Mouse (Mus musculus): ENCODE results near the gene Ccdc149. TPM values are rescaled to one million over a fixed set of nuclear protein-coding genes. Genes with fewer than 3 reads are reported as not detected.

Gene Ccdc149
- total and polyA plus RNA-seq, 3 experiments: not detected

GRCm38 (mm10) chr5:52354441-52354840 lies 116.9 kb downstream of the Ccdc149 start:
- Histone ChIP-seq H3K36me3 (ENCODE audit: control insufficient read depth in 1 of 2, insufficient read depth in 2 of 2, low read length in 2 of 2) (no peaks in the 10 kb centered on the region), H3K27ac (ENCODE audit: control insufficient read depth, low read depth, low read length) (no peak overlapping the region), H3K9ac (ENCODE audit: control insufficient read depth, low read depth, low read length, poor library complexity, severe bottlenecking) (no peak overlapping the region), H3K27me3 (ENCODE audit: control insufficient read depth in 1 of 2, insufficient read depth in 2 of 2, low read length in 2 of 2) (no peaks in the 10 kb centered on the region), H3K9me3 (replicated peaks; ENCODE audit: insufficient read depth, low read length) (no peaks in the 10 kb centered on the region), H3K4me3 (ENCODE audit: control insufficient read depth in 1 of 2, insufficient read depth in 1 of 2, low read depth in 2 of 2, low read length in 2 of 2) (no peak overlapping the region), H3K4me1 (ENCODE audit: control insufficient read depth in 1 of 2, insufficient read depth in 2 of 2, low read length in 2 of 2) (no peaks in the 10 kb centered on the region), H3K79me2 (ENCODE audit: control insufficient read depth, insufficient read depth, low read length, poor library complexity) (no peaks in the 10 kb centered on the region)
- TF ChIP-seq GATA1 (IDR thresholded peaks at IDR 0.05; ENCODE audit: low read depth, low read length) (no peak), NRF1 (IDR thresholded peaks at IDR 0.05; ENCODE audit: insufficient read depth, low read depth, low read length, poor library complexity, severe bottlenecking) (no peak), E2F4 (IDR thresholded peaks at IDR 0.05; ENCODE audit: borderline replicate concordance, low read depth, low read length) (no peak)
- no peak for DNase-seq (ENCODE audit: low read depth, low spot score)

- no peaks in the 10 kb centered on the region for H3K36me3 ChIP-seq (ENCODE audit: control insufficient read depth in 1 of 2, insufficient read depth in 2 of 2, low read length in 2 of 2)
- H3K79me2 ChIP-seq (ENCODE audit: control insufficient read depth, insufficient read depth, low read length, poor library complexity): no peaks in the 10 kb centered on the region
- H3K9ac ChIP-seq (ENCODE audit: control insufficient read depth, low read depth, low read length, poor library complexity, severe bottlenecking): no peak overlapping the region
- no peaks in the 10 kb centered on the region for H3K9me3 ChIP-seq (replicated peaks; ENCODE audit: insufficient read depth, low read length)
- H3K27me3 ChIP-seq (ENCODE audit: control insufficient read depth in 1 of 2, insufficient read depth in 2 of 2, low read length in 2 of 2): no peaks in the 10 kb centered on the region
- no peaks in the 10 kb centered on the region for H3K4me1 ChIP-seq (ENCODE audit: control insufficient read depth in 1 of 2, insufficient read depth in 2 of 2, low read length in 2 of 2)
- H3K4me3 ChIP-seq (ENCODE audit: control insufficient read depth in 1 of 2, insufficient read depth in 1 of 2, low read depth in 2 of 2, low read length in 2 of 2): no peak overlapping the region
- DNase-seq (ENCODE audit: low read depth, low spot score): no peak
- H3K27ac ChIP-seq (ENCODE audit: control insufficient read depth, low read depth, low read length): no peak overlapping the region
- TF ChIP-seq POLR2AphosphoS5 (IDR thresholded peaks at IDR 0.05; ENCODE audit: borderline replicate concordance, low read depth, low read length): no peak
- TF ChIP-seq MAFK (IDR thresholded peaks at IDR 0.05; ENCODE audit: borderline replicate concordance, low read depth, low read length): no peak
- TF ChIP-seq MAX (IDR thresholded peaks at IDR 0.05; ENCODE audit: low read length): no peak
- TF ChIP-seq MAZ (IDR thresholded peaks at IDR 0.05; ENCODE audit: low read depth, low read length): no peak
- TF ChIP-seq TBP (IDR thresholded peaks at IDR 0.05; ENCODE audit: low read depth, low read length): no peak
- no peak for TF ChIP-seq UBTF (IDR thresholded peaks at IDR 0.05; ENCODE audit: borderline replicate concordance, insufficient read depth, low read depth, low read length)
- TF ChIP-seq CTCF (IDR thresholded peaks at IDR 0.05 in 2 of 3, conservative IDR thresholded peaks at IDR 0.05 in 1 of 3; ENCODE audit: control insufficient read depth in 1 of 3, insufficient read depth in 1 of 3, low read depth in 2 of 3, low read length in 3 of 3, poor library complexity in 1 of 3, severe bottlenecking in 1 of 3): no peak
- TF ChIP-seq ZC3H11A (IDR thresholded peaks at IDR 0.05; ENCODE audit: low read depth, low read length): no peak
- TF ChIP-seq POLR2A (IDR thresholded peaks at IDR 0.05; ENCODE audit: control insufficient read depth in 1 of 2, insufficient read depth in 1 of 2, low read depth in 1 of 2, low read length in 2 of 2, poor library complexity in 1 of 2): no peak
- no peak for TF ChIP-seq HCFC1 (IDR thresholded peaks at IDR 0.05; ENCODE audit: low read depth, low read length)
- TF ChIP-seq EP300 (IDR thresholded peaks at IDR 0.05; ENCODE audit: low read depth in 1 of 2, low read length in 2 of 2): no peak
- TF ChIP-seq NELFE (IDR thresholded peaks at IDR 0.05; ENCODE audit: low read depth, low read length): no peak
- no peak for TF ChIP-seq ZMIZ1 (IDR thresholded peaks at IDR 0.05; ENCODE audit: low read depth, low read length)
- no peak for TF ChIP-seq RAD21 (IDR thresholded peaks at IDR 0.05; ENCODE audit: low read depth, low read length)
- no peak for TF ChIP-seq USF2 (IDR thresholded peaks at IDR 0.05; ENCODE audit: borderline replicate concordance in 1 of 2, insufficient read depth in 1 of 2, low read depth in 1 of 2, low read length in 2 of 2)
- no peak for TF ChIP-seq MYB (IDR thresholded peaks at IDR 0.05; ENCODE audit: low read depth, low read length)
- no peak for TF ChIP-seq SIN3A (IDR thresholded peaks at IDR 0.05; ENCODE audit: low read length)
Observed at GRCm38 (mm10) chr5:52352730-52353129, 118.6 kb downstream of the Ccdc149 start.

Measured in MEL (cell line).